Mouse (Mus musculus) erythroblast, embryonic 14.5 days (primary cell): ENCODE results near the gene Muc1.

Experiments used
- GATA1 ChIP-seq: IDR thresholded peaks from 2 replicates; pipeline ENCODE4 v1.6.1; 2012; ENCODE audit warnings: low read length, inconsistent platforms, mixed read lengths
- TAL1 ChIP-seq: IDR thresholded peaks from 3 replicates; pipeline ENCODE4 v1.6.1; 2012; ENCODE audit warnings: low read length, inconsistent platforms, mixed read lengths

DNA sequence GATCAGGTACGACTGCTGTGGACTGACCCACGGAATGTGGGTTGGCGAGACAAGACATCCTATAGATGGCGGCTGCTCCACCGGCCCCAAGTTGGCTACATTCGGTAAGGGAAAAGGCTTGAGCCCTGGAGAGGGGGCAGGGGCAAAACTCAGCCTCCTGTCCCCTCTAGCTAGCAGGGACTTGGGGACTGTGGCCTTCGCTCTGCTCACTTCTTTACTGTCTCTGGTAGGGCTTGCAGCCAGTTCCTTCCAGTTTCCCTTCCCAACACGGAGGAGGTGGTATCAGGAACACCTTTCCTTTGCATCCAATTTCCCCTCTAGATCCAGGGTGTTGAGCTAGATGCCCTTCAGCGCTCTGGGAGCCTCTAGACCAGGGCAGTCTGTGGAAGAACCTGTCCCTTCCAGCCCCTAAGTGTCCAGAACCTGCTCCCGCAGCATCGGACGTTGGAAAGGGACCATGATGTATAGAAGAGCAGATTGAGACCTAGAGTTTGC lies 3.5 kb upstream of the Muc1 start:
- TF ChIP-seq TAL1 (no peak), GATA1 (no peak)
